Mouse (Mus musculus): ENCODE data around the gene Atad5. TPM values are rescaled to one million over a fixed set of nuclear protein-coding genes. Genes with fewer than 3 reads are reported as not detected.
"Not testable (repeated sequence)": the region's sequence is repeated elsewhere in the genome, so short reads cannot be mapped to it uniquely, and the experiment has no call there.

The Atad5 gene
- total RNA-seq, 1 experiment: 23.6 TPM

GRCm38 (mm10) chr11:80056141-80056540 lies 33.1 kb upstream of the Atad5 start:
- peaks cover 39% of the 10 kb centered on the region for H3K36me3 ChIP-seq (ENCODE audit: control insufficient read depth, insufficient read depth, low read length, poor library complexity, severe bottlenecking)
- no peak overlapping the region for H3K4me3 ChIP-seq (ENCODE audit: insufficient read depth in 1 of 2, low read depth in 1 of 2, low read length in 2 of 2, poor library complexity in 1 of 2, severe bottlenecking in 1 of 2)
- no peak for DNase-seq (ENCODE audit: low read depth, low spot score)
- H3K9me3 ChIP-seq (ENCODE audit: control insufficient read depth, insufficient read depth, low read depth, low read length): no peaks in the 10 kb centered on the region
- in situ Hi-C loops (cut with MboI; ENCODE audit: low sequenced_read_pairs in 2 of 2, unreplicated experiment in 2 of 2): no loop called here
- H3K27ac ChIP-seq (ENCODE audit: insufficient read depth, low read depth, low read length, poor library complexity, severe bottlenecking): no peak overlapping the region
- H3K4me1 ChIP-seq (ENCODE audit: control insufficient read depth in 2 of 2, insufficient read depth in 2 of 2, low read length in 2 of 2, poor library complexity in 1 of 2): peaks cover 0 to 4% of the 10 kb centered on the region in 2 experiments; a peak in 1 of 4 replicates
- TF ChIP-seq ZC3H11A (IDR thresholded peaks at IDR 0.05; ENCODE audit: borderline replicate concordance, low read depth, low read length) (no peak), MAFK (IDR thresholded peaks at IDR 0.05; ENCODE audit: insufficient read depth, low read depth, low read length) (no peak), HCFC1 (IDR thresholded peaks at IDR 0.05; ENCODE audit: borderline replicate concordance, insufficient read depth, low read length) (no peak), ZNF384 (IDR thresholded peaks at IDR 0.05; ENCODE audit: low read depth, low read length) (no peak), CHD2 (IDR thresholded peaks at IDR 0.05; ENCODE audit: low read depth, low read length) (no peak)
- no peak overlapping the region for H3K9ac ChIP-seq (ENCODE audit: insufficient read depth, low read depth, low read length, poor library complexity, severe bottlenecking)

DNA sequence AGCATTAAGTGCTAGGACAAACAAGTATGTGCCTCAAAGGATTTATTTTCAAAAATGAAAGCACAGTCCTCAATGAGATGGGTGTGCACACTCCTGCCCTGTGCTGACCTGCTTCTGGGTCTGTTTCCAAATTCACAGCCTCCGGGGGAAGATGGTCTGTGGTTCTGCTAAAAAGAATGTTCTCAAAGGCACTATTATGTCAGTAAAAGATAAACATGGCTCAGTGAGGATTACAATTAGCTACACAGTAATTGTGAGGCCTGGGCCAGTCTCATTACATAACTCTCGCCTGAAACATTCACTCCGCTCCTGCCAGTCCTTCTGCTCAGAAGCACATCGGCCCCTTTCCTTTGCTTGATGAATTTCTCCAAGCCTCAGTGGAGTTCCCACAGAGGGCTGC lies 27.0 kb upstream of the Atad5 start:
- in situ Hi-C loops (cut with MboI; ENCODE audit: low sequenced_read_pairs in 2 of 2, unreplicated experiment in 2 of 2): no loop called here
- peaks cover 17% of the 10 kb centered on the region for H3K36me3 ChIP-seq (ENCODE audit: control insufficient read depth, insufficient read depth, low read length, poor library complexity, severe bottlenecking)

GRCm38 (mm10) chr11:80066373-80066772 lies 22.8 kb upstream of the Atad5 start:
- H3K36me3 ChIP-seq (ENCODE audit: control insufficient read depth, insufficient read depth, low read length, poor library complexity, severe bottlenecking); H3K9me3 ChIP-seq (ENCODE audit: control insufficient read depth, insufficient read depth, low read depth, low read length); DNase-seq (ENCODE audit: low read depth, low spot score); H3K27ac ChIP-seq (ENCODE audit: insufficient read depth, low read depth, low read length, poor library complexity, severe bottlenecking); H3K4me3 ChIP-seq (ENCODE audit: insufficient read depth in 1 of 2, low read depth in 1 of 2, low read length in 2 of 2, poor library complexity in 1 of 2, severe bottlenecking in 1 of 2); H3K9ac ChIP-seq (ENCODE audit: insufficient read depth, low read depth, low read length, poor library complexity, severe bottlenecking); in situ Hi-C loops (cut with MboI; ENCODE audit: low sequenced_read_pairs in 2 of 2, unreplicated experiment in 2 of 2); H3K4me1 ChIP-seq (ENCODE audit: control insufficient read depth in 2 of 2, insufficient read depth in 2 of 2, low read length in 2 of 2, poor library complexity in 1 of 2): not testable (repeated sequence)

More for the DNA sequence above, 27.0 kb upstream of the Atad5 start:
- Histone ChIP-seq H3K27ac (ENCODE audit: insufficient read depth, low read depth, low read length, poor library complexity, severe bottlenecking) (no peak overlapping the region), H3K4me1 (ENCODE audit: control insufficient read depth in 2 of 2, insufficient read depth in 2 of 2, low read length in 2 of 2, poor library complexity in 1 of 2) (no peaks in the 10 kb centered on the region), H3K9me3 (ENCODE audit: control insufficient read depth, insufficient read depth, low read depth, low read length) (no peaks in the 10 kb centered on the region), H3K9ac (ENCODE audit: insufficient read depth, low read depth, low read length, poor library complexity, severe bottlenecking) (no peak overlapping the region), H3K4me3 (ENCODE audit: insufficient read depth in 1 of 2, low read depth in 1 of 2, low read length in 2 of 2, poor library complexity in 1 of 2, severe bottlenecking in 1 of 2) (no peak overlapping the region)
- DNase-seq (ENCODE audit: low read depth, low spot score): no peak
- TF ChIP-seq ZNF384 (IDR thresholded peaks at IDR 0.05; ENCODE audit: low read depth, low read length) (no peak), HCFC1 (IDR thresholded peaks at IDR 0.05; ENCODE audit: borderline replicate concordance, insufficient read depth, low read length) (no peak), MAFK (IDR thresholded peaks at IDR 0.05; ENCODE audit: insufficient read depth, low read depth, low read length) (no peak), ZC3H11A (IDR thresholded peaks at IDR 0.05; ENCODE audit: borderline replicate concordance, low read depth, low read length) (no peak), CHD2 (IDR thresholded peaks at IDR 0.05; ENCODE audit: low read depth, low read length) (no peak)

GRCm38 (mm10) chr11:80067558-80067957 lies 21.6 kb upstream of the Atad5 start:
- Histone ChIP-seq H3K9me3 (ENCODE audit: control insufficient read depth, insufficient read depth, low read depth, low read length) (no peaks in the 10 kb centered on the region), H3K27ac (ENCODE audit: insufficient read depth, low read depth, low read length, poor library complexity, severe bottlenecking) (no peak overlapping the region), H3K9ac (ENCODE audit: insufficient read depth, low read depth, low read length, poor library complexity, severe bottlenecking) (no peak overlapping the region), H3K36me3 (ENCODE audit: control insufficient read depth, insufficient read depth, low read length, poor library complexity, severe bottlenecking) (peaks cover 5% of the 10 kb centered on the region), H3K4me3 (ENCODE audit: insufficient read depth in 1 of 2, low read depth in 1 of 2, low read length in 2 of 2, poor library complexity in 1 of 2, severe bottlenecking in 1 of 2) (no peak overlapping the region), H3K4me1 (ENCODE audit: control insufficient read depth in 2 of 2, insufficient read depth in 2 of 2, low read length in 2 of 2, poor library complexity in 1 of 2) (peaks cover 2 to 5% of the 10 kb centered on the region in 2 experiments; a peak in 2 of 4 replicates)
- no peak for TF ChIP-seq CHD2 (IDR thresholded peaks at IDR 0.05; ENCODE audit: low read depth, low read length)
- TF ChIP-seq MAFK (IDR thresholded peaks at IDR 0.05; ENCODE audit: insufficient read depth, low read depth, low read length): no peak
- TF ChIP-seq HCFC1 (IDR thresholded peaks at IDR 0.05; ENCODE audit: borderline replicate concordance, insufficient read depth, low read length): no peak
- no peak for TF ChIP-seq ZC3H11A (IDR thresholded peaks at IDR 0.05; ENCODE audit: borderline replicate concordance, low read depth, low read length)
- TF ChIP-seq ZNF384 (IDR thresholded peaks at IDR 0.05; ENCODE audit: low read depth, low read length): no peak
- no peak for DNase-seq (ENCODE audit: low read depth, low spot score)
- in situ Hi-C loops (cut with MboI; ENCODE audit: low sequenced_read_pairs in 2 of 2, unreplicated experiment in 2 of 2): no loop called here

DNA sequence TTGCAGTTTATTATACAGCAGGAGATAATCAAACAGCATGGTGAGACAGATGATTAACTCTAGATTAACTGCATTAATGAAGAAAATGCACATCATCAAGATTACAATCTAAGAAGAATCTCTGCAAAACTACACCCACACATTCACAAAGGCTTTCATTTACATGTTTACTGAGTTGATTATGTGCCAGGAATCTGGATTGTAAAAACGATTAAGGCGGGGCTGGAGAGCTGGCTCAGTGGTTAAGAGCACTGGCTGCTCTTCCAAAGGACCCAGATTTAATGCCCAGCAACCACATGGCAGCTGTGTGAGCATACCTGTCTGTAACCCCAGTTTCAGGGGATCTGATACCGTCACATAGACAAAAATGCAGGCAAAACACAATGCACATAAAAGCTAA lies 19.4 kb upstream of the Atad5 start:
- H3K4me3 ChIP-seq (ENCODE audit: insufficient read depth in 1 of 2, low read depth in 1 of 2, low read length in 2 of 2, poor library complexity in 1 of 2, severe bottlenecking in 1 of 2): no peak overlapping the region
- H3K36me3 ChIP-seq (ENCODE audit: control insufficient read depth, insufficient read depth, low read length, poor library complexity, severe bottlenecking): 0 out of 2 replicates have a peak, but pooled peaks cover 2% of the 10 kb centered on the region
- peaks cover 2 to 6% of the 10 kb centered on the region in 2 experiments; a peak in 2 of 4 replicates for H3K4me1 ChIP-seq (ENCODE audit: control insufficient read depth in 2 of 2, insufficient read depth in 2 of 2, low read length in 2 of 2, poor library complexity in 1 of 2)
- TF ChIP-seq HCFC1 (IDR thresholded peaks at IDR 0.05; ENCODE audit: borderline replicate concordance, insufficient read depth, low read length): no peak
- TF ChIP-seq CHD2 (IDR thresholded peaks at IDR 0.05; ENCODE audit: low read depth, low read length): no peak
- no peak for TF ChIP-seq MAFK (IDR thresholded peaks at IDR 0.05; ENCODE audit: insufficient read depth, low read depth, low read length)
- no peak for TF ChIP-seq ZC3H11A (IDR thresholded peaks at IDR 0.05; ENCODE audit: borderline replicate concordance, low read depth, low read length)
- TF ChIP-seq ZNF384 (IDR thresholded peaks at IDR 0.05; ENCODE audit: low read depth, low read length): no peak
- DNase-seq (ENCODE audit: low read depth, low spot score): no peak
- H3K27ac ChIP-seq (ENCODE audit: insufficient read depth, low read depth, low read length, poor library complexity, severe bottlenecking): no peak overlapping the region
- H3K9me3 ChIP-seq (ENCODE audit: control insufficient read depth, insufficient read depth, low read depth, low read length): no peaks in the 10 kb centered on the region
- no peak overlapping the region for H3K9ac ChIP-seq (ENCODE audit: insufficient read depth, low read depth, low read length, poor library complexity, severe bottlenecking)
- in situ Hi-C loops (cut with MboI; ENCODE audit: low sequenced_read_pairs in 2 of 2, unreplicated experiment in 2 of 2): no loop called here

All from ES-E14 (cell line).